Mouse (Mus musculus) testis, adult 2 months (tissue): Measurements from ENCODE around the gene Muc4. TPM values are rescaled to one million over a fixed set of nuclear protein-coding genes. Genes with fewer than 3 reads are reported as not detected.

Source experiments
- H3K27ac ChIP-seq: fragments of 200-500 bp; 2 replicates; pipeline ENCODE4 v1.5.1; 2012; ENCODE audit warnings: low read depth, low read length; ENCODE audit not compliant: control insufficient read depth, insufficient read depth
- H3K27me3 ChIP-seq: fragments of 200-500 bp; 2 replicates; pipeline ENCODE4 v1.6.1; 2012; ENCODE audit warnings: mild to moderate bottlenecking, low read length, moderate library complexity; ENCODE audit not compliant: control insufficient read depth, insufficient read depth
- H3K36me3 ChIP-seq: fragments of 200-500 bp; 2 replicates; pipeline ENCODE4 v1.6.1; 2012; ENCODE audit warnings: mild to moderate bottlenecking, low read length; ENCODE audit not compliant: control insufficient read depth, insufficient read depth
- H3K4me1 ChIP-seq: fragments of 200-500 bp; 2 replicates; pipeline ENCODE4 v1.6.1; 2012; ENCODE audit warnings: low read length; ENCODE audit not compliant: control insufficient read depth, insufficient read depth
- H3K4me3 ChIP-seq: fragments of 200-500 bp; 2 replicates; pipeline ENCODE4 v1.5.1; 2012; ENCODE audit warnings: low read depth, mild to moderate bottlenecking, low read length, moderate library complexity, mixed read lengths; ENCODE audit not compliant: control insufficient read depth
- CTCF ChIP-seq: fragments of 200-500 bp; IDR thresholded peaks from 2 replicates; pipeline ENCODE4 v1.5.1; 2012; ENCODE audit warnings: low read depth, mild to moderate bottlenecking, inconsistent platforms, low read length, moderate library complexity; ENCODE audit not compliant: control insufficient read depth, insufficient read depth, insufficient replicate concordance
- POLR2A ChIP-seq: fragments of 200-500 bp; IDR thresholded peaks from 2 replicates; pipeline ENCODE4 v1.6.1; 2012; ENCODE audit warnings: low read depth, mild to moderate bottlenecking, inconsistent platforms, low read length, moderate library complexity; ENCODE audit not compliant: control insufficient read depth
- polyA plus RNA-seq: library from polyadenylated mRNA; depleted of rRNA; stranded (reverse); fragments of >200 nt; gene quantifications from 2 replicates; pipeline ENCODE4 v1.2.3, GENCODE M21; 2012; rRNA removed

The Muc4 gene
- polyA plus RNA-seq: 98.8 and 102 TPM in 2 replicates

GRCm38 (mm10) chr16:32735586-32735985 lies at the start of gene Muc4:
Gene Muc4 (plus strand): TSS chr16:32735886.
- no peak for TF ChIP-seq CTCF
- no peak for TF ChIP-seq POLR2A
- Histone ChIP-seq H3K4me3 (no peak within 1 kb of the TSS), H3K36me3 (no peaks in the 10 kb centered on the region), H3K4me1 (no peaks in the 10 kb centered on the region), H3K27me3 (no peaks in the 10 kb centered on the region), H3K27ac (no peak within 1 kb of the TSS)

GRCm38 (mm10) chr16:32685998-32686397 lies 49.7 kb upstream of the Muc4 start:
- TF ChIP-seq POLR2A (no peak), CTCF (no peak)
- peaks cover 6% of the 10 kb centered on the region for H3K4me1 ChIP-seq
- no peak overlapping the region for H3K27ac ChIP-seq
- H3K36me3 ChIP-seq: no peaks in the 10 kb centered on the region
- no peaks in the 10 kb centered on the region for H3K27me3 ChIP-seq
- no peak overlapping the region for H3K4me3 ChIP-seq

GRCm38 (mm10) chr16:32687221-32687620 lies 48.5 kb upstream of the Muc4 start:
- TF ChIP-seq CTCF (no peak), POLR2A (no peak)
- Histone ChIP-seq H3K4me3 (no peak overlapping the region), H3K27me3 (no peaks in the 10 kb centered on the region), H3K4me1 (peaks cover 6% of the 10 kb centered on the region), H3K36me3 (no peaks in the 10 kb centered on the region), H3K27ac (no peak overlapping the region)

GRCm38 (mm10) chr16:32688770-32689169 lies 46.9 kb upstream of the Muc4 start:
- peaks cover 3% of the 10 kb centered on the region for H3K4me1 ChIP-seq
- no peaks in the 10 kb centered on the region for H3K36me3 ChIP-seq
- H3K4me3 ChIP-seq: no peak overlapping the region
- H3K27me3 ChIP-seq: no peaks in the 10 kb centered on the region
- H3K27ac ChIP-seq: no peak overlapping the region
- TF ChIP-seq CTCF (no peak), POLR2A (no peak)

GRCm38 (mm10) chr16:32689501-32689900 lies 46.2 kb upstream of the Muc4 start:
- TF ChIP-seq POLR2A: no peak
- TF ChIP-seq CTCF: peak; percentile 17; the same call in 1 of the 2 replicates
- no peak overlapping the region for H3K27ac ChIP-seq
- H3K27me3 ChIP-seq: no peaks in the 10 kb centered on the region
- no peak overlapping the region for H3K4me3 ChIP-seq
- no peaks in the 10 kb centered on the region for H3K36me3 ChIP-seq
- peaks cover 3% of the 10 kb centered on the region for H3K4me1 ChIP-seq

GRCm38 (mm10) chr16:32696841-32697464 lies 38.7 kb upstream of the Muc4 start:
- TF ChIP-seq POLR2A (no peak), CTCF (0 out of 2 replicates have a peak, but pooled peaks have one; percentile 19)
- H3K27me3 ChIP-seq: no peaks in the 10 kb centered on the region

GRCm38 (mm10) chr16:32697665-32698446 lies 37.8 kb upstream of the Muc4 start:
- no peaks in the 10 kb centered on the region; the same call in none of the 2 replicates for H3K4me1 ChIP-seq
- H3K27ac ChIP-seq: no peak overlapping the region
- no peak for TF ChIP-seq POLR2A
- no peak for TF ChIP-seq CTCF
- H3K4me3 ChIP-seq: no peak overlapping the region
- no peaks in the 10 kb centered on the region for H3K36me3 ChIP-seq
- no peaks in the 10 kb centered on the region for H3K27me3 ChIP-seq

More at GRCm38 (mm10) chr16:32696841-32697464, 38.7 kb upstream of the Muc4 start:
- Histone ChIP-seq H3K4me1 (no peaks in the 10 kb centered on the region; the same call in none of the 2 replicates), H3K36me3 (no peaks in the 10 kb centered on the region), H3K4me3 (no peak overlapping the region), H3K27ac (no peak overlapping the region)
